Mouse (Mus musculus) MEL-GATA-1-ER (cell line): ENCODE results near the gene Usp31.

Source experiments
- DNase-seq: peaks from one replicate; pipeline ENCODE4 v3.0.0-alpha.2; 2012; ENCODE audit warnings: low read depth; ENCODE audit errors: extremely low read depth

The Usp31 gene

DNA sequence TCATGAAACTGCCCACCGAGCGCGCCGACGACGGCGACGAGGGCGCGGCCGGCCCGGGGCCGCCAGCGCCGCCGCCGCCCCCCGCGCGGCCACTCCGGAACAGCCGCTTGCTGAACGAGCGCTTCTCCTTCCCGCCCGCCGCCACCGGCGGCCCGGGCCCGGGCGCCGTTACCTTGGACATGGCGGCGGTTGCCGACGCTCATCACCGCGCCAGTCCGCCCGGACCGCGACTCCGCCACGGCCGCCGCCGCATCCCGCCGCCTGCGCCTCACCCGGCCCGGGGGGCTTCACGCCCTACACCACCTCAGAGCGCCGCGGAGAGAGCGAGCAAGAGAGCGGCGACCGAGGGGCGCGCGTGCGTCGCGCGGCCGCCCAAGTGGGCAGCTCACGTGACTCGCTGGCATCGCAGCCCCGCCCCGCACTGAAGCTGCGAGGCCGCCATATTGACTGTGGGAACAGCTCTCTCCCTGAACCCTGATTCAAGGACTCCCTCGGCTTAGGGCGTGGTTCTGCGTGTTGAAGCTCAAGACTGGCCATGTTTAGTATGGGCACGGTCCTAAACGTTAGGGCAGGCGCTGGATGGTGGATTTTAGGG is at the start of gene Usp31:
Gene Usp31, minus strand, starts transcription at position 181 of the 595 bp plus-strand sequence.
- peak; percentile 94 for DNase-seq

DNA sequence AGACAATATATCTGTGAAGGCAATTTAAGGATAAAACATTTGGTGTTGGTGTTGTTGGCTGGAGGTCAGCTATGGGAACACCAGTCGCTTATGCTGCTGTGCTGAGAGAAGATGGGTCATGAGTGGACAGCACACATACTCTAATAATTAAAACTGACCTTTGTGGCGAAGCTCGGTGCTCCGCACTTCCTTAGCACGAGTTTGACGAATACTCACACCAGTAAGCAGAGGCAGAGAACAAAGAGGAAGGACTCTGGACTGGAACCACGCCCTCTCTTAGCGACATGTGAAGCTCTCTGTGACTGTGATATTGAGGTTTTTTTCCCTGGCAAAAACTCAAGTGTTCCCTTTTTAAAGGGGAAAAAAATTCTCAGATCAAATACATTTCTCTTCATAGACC is 47.7 kb upstream of the Usp31 start:
- DNase-seq = no peak

DNA sequence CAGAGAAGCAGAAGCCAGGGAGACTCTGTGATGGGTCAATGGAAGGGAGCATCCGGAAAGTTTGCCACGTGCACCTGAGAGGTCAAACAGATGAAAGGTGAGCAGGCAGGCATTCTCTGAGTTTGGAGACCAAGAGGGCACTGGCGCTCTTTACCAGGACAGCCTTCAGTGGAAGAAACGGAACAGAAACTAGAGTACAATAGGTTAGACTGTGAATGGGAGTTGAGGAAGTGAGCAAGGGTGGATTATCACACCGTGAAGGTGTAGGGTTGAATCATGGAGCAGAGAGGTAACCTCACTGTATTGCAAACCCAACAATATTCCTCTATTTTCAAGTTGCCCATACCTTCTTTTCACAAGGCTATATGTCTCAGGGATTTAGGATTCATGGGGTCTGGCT is 43.2 kb upstream of the Usp31 start:
- DNase-seq = no peak

DNA sequence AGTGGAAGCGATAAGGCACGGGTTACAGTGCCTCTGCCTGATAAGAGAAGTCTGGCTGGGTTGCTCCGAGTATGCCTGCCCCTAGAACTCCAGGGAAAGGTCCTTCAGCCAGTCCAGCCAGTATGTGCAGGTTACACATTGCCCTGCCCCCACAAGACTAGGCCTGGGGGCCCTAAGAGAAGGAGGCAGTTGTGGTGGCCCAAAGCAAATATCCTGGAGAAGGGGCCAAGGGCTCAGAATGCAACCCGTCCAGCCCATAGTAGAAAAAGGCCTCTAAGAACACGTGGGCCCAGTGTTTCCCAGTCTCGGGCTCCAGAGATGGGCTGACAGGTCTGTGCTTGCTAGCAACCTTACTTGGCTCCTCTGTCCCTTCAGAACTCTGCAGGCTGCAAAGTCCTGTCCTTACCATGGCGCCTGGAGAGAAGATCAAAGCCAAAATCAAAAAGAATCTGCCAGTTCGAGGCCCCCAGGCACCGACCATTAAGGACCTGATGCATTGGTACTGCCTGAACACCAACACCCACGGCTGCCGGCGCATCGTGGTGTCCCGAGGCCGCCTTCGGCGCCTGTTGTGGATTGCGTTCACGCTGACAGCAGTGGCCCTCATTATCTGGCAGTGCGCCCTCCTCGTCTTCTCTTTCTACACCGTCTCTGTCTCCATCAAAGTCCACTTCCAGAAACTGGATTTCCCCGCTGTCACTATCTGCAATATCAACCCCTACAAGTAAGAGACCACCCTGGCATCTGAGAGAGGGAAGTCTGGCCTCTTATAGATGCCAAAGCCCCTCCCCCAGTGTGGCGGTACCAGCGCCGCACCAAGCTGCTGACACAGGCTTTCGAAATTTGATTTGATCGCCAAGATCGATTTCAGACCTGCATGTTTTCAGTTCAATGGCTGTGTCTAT is 30.7 kb upstream of the Usp31 start:
- DNase-seq = no peak

DNA sequence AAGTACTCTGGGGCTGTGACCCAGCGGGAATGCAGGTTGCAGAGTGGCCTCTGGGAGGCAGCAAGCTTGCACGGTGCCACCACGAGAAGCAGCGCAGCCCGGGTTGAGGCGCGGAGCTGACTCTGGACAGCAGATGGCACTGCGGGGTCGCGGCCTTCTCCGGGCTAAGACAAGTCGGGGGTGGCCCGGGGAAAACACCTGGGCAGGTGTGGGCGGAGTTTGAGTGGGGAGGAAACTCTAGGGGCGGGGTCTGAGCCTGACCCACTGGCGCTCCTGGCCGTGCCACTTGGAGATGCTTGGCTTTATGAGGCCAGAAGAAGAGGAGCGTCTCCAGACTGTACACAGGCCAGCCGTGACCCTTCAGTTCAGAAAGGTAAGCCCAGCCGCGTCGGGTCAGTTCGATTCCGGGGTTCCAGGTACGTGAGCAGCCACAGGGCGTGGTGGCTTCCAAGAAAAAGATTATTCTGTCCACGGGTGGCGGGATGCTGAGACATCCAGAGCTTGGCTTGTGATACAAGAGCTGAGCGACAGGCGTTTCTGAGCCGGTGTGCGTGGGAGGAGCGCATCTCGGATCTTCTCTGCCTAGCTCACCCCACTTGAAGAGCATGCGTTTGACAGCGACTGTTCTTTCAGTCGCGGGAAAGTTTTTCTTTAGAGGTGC is 27.2 kb upstream of the Usp31 start, which contains the start of gene Scnn1g:
Gene Scnn1g, plus strand, starts transcription at position 309 of the 661 bp plus-strand sequence.
- no peak for DNase-seq

DNA sequence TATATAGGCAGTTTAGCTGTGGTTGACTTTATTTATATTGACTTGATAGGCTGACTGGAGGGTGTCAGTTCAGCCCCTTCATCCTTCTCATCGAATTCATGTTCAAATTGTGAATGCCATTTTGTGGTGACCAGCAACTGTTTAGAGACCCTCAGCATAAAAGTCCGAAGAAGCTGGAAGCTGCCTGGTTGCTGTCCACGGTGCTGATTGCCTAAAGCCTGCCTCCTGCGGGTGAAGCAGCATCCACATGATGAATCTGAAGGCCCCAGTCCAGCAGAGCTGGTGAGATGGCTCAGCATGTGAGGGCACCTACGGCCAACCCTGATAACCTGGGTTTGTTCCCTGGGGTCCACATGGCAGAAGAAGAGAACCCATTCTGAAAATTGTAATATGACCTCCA is 23.2 kb upstream of the Usp31 start:
- DNase-seq = no peak

DNA sequence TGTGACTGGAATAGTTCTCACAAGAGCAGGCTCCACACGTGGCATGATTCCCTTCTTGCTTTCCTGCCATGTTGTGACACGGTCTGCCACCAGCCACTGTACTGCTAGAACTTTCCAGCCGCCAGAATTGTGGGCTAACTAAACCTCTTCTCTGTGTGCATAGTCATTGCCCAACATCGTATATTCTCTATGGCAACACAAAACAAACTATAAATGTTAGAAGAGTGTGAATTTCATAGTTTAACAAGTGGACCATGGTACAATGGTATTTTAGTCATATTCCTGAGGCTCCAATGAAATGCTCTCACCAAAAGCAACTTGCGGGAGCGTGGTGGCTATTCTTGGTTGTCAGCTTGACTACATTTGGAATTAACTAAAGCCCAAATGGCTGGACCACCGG is 10.0 kb upstream of the Usp31 start:
- DNase-seq = no peak

DNA sequence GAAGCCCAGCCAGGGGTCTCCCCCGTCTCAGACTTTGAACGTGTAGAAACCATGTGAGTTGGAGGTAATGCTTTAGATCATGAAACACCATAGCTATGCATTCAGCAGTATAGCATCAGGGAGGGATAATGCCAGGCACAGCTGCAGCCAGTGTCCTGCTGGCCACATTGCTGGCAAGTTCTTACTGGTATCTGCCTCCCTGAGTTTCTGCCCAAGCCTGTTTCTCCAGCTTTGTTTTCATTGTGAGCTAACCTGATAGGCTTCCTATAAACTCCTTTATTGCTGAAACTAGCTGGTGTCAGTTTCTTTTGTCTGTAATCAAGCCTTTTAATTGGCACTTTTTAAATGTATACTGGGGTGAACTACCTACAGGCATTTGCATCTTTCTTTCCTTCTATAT is 4.1 kb upstream of the Usp31 start:
- DNase-seq = no peak

DNA sequence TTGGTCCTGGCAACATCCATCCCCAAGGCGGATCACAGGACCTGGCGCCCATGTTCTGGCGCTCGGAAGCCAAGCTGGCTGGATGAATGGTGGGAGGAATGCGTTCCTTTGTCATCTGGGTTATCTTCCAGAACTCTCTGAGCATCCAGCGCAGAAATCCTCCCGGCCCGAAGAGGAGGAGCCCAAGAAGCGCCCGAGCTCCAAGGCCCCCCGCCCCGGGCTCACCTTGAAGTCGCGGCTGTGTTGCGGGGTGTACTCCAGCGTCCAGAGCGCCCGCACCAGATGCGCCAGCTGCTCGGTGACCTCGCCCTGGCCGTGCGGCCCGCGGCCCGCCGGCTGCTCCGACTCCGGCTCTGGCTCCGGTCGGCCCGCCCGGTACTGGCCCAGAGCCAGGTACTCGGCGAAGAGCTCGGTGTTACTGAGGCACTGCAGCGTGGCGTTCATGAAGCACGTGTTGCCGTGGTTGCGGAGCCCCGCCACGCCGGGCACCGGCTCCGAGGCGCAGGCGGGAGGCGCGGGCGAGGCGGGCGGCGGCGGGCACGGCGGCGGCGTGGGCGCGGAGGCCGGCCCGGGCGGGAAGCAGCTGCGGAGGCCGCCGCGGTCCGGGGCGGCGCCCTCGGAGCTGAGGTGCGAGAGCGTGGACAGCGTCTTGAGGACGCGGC is 511 bp downstream of the Usp31 start:
- no peak for DNase-seq

DNA sequence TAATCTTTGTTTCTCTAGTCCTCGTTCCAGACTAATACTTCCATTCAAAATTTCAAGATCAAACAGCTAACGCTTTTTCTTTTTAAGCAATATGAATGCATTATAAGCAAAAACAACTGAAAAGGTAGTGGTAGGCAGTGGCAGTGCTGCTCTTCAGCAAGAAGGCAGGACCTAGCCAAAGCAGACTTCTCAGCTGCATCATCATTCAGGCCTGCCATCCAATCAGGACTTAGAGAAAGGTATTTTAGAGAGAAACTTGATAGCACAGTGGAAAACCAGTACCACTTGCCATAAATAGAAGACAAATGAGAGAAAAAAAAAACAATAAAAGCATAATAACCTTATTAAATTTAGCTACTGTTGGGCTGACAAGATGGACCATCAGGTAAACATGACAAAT is 2.0 kb downstream of the Usp31 start:
- no peak for DNase-seq

DNA sequence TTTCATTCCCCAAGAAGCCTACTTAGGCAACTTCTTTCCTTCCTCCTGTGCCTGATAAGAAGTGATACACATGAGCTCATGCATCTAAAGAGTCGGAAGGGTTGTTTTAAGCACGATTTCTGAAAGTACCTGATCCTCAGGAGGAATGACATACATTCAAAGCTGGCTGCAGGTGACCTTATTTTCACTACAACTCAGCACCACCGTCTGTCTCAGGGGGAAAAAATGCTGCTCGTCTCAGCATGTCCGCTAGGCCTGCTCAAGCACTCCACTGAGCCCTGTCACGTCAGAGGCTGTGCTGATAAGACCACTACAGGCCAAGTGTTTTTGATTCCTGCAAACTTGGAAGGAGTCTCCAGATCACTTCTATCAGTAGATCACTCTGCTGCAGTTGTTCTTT is 5.1 kb downstream of the Usp31 start:
- DNase-seq = no peak

DNA sequence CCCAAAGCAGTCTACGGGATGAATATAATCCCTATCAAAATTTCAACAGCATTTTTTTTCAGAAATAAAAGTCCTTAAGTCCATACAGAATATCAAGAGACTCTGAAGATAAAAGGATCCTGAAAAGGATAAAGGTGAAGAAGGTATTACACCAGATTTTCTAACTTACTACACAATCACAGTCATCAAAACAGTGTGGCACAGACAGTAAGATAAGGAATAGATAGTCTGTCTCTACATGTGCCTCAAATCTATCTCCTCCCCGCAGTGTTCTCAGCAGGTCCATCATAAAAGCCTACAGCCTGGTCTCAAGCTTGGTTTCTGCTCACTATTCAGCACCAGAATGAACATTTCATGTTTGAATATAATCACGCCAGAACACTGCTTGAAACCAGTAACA is 6.6 kb downstream of the Usp31 start:
- DNase-seq = no peak

DNA sequence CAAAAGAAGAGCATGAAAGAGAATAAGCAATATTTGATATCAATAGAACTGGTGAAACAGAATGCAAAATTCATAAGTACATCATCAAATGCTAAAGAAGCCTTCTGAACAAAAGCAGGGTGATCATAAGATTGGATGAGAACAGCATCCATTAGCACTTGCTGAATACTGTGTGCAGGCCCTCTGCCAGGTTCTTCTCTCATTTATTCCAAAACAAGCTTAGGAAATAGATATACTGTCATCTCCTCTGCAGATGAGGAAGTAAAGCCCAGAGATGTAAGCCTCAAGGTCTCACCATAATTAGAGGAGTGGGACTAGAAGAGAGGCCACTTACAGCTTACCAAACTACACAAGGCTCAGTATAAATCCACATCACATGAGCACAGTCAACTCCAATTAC is 7.8 kb downstream of the Usp31 start:
- DNase-seq = no peak

DNA sequence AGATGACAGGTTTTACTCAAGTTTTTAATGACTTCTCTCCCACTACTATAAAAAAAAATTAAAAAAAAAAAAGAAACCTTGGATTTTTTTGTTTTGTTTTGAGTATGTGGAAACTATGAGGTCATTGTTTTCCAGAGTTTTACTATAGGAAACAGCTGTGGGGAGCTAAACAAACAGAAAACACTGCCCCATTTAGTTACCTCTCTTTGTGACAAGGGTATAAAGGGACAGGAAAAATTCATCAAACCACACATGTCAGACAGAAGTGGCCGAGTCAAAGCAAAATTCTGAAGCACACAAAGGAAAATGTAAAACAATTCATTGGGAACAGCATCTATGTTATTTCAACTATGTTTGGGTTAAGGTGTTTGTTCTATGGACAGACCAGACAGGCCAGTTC is 9.5 kb downstream of the Usp31 start:
- DNase-seq = no peak

DNA sequence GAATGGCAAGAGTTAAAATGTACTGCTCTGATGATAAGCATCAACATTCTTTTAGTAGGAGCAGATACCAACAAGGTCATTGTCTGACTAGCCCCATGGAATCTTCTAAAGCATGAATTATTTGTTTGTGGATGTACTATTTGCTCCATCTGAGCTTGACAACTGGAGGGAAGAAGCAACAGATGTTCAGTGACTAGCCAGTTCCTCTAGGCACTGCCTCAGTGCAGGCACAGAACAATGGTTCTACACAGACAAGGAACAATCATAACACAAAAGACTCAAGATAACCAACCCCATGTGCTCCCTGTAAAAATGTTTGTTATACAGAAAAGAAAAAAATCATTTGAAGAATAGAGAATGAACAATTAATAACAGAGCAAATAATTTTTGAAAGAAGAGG is 9.9 kb downstream of the Usp31 start:
- DNase-seq = no peak

DNA sequence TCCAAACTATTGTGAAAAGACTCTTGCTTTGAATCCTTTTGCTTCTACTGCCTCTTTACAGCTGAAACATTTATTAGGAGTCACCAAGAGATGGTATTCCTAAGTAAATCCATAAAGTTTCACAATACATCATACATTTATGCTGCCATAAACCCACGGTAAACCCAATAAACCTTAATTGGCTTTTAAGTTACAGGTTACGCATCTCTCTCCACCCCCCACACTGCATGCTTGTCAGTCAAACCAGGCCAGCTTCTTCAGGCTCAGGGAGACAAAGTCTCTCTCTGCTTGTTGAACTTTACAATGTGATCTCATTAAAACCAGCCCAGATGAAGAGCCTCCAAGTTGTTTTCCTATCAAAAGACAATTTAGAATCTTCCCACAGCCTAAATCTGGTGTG is 15.2 kb downstream of the Usp31 start:
- no peak for DNase-seq

DNA sequence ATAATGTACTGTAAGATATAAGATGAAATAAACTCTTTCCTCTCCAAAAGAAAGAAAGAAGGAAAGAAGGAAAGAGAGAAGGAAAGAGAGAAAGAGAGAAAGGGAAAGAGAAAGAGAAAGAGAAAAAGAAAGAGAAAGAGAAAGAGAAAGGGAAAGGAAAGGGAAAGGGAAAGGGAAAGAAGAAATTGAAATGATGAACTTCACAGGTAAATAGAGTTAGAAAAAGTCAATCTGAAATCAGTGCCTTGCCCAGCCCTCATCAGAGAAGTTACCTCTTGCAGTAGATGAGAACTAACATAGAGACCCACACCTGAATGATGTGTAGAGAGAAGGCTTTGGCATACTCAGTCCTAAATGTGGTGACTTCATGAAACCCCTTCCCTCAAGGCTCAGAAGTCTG is 17.7 kb downstream of the Usp31 start:
- no peak for DNase-seq

DNA sequence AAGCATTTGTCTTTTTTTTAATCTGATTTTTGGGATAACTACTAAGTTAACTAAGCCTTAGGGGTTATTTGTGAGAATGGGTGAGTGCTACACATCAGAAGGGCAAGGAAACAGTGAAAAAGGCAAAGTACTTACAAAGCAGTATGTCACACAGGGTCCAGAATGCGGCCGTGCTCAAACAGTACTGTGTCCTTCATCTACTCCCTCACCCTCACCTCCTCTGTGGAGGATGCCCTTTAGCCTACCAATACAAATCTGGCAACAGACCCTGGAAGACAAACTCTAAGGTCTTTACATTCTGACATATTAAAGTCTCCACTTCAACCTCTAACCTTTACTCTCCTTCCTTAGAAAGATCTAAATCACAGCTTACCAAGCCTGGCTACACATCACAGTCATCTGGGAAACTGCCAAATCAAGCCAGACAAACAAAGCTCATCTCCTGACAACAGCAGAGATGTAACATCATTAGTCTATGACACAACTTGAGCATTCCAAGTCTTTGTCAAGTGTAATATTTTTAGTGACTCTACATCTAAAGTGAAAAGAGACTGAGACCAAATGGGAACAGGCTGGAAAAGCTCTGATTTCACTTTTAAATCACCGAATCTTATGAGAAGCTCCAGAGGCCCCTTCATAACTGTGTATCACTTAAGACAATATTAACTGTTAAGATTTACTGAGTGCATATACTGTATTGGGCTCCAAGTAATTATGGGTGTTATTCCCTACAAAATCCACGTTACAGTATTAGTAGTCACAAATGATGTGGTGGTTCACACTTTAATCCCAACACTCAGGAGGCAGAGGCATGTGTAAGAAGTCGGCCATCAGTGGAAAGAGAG is 21.7 kb downstream of the Usp31 start:
- DNase-seq = no peak

DNA sequence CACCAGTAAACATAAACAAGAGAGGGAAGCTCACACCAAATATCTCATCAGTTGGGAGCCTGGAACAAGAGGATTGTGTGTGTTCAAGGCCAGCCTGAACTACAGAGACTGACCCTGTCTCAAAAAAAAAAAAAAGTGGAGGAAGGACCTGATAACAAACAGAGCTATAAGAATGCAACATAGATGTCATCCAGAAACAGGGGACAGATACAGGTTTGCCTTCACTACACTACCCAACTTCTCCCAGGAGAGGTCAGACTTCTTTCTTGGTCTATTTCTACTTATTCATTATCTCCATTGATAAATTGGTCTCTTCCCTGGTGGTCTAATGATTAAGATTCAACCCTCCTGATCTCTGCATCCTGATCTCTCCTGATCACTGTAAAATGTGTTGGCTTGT is 25.9 kb downstream of the Usp31 start:
- no peak for DNase-seq

DNA sequence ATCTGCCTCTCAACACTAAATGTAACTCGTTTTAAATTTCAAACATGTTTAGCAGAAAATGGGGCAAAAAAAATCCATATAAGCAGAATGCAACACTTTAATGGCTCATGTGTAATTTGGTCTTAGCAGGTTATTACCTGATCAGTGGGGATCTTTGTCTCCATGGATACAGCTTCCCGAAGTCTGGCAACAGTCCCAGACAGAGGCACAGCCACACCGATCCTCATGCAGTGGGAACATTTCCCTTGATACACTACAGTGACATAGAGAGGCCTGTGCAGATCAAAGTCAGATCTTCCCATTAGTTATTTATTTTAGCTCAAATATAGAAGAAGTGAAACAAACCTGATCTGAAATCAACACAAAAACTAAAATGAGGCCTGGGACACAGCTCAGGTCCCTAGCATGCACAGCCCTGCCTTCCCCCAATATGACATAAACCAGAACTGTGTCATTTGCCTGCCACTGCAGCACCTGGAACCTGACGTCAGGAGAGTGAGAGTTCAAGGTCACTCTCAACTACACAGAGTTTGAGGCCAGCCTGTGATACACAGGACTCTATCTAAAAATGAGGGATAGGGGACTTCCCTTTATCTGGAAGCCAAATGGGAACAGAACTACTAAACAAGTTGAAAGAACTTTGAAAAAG is 29.8 kb downstream of the Usp31 start:
- DNase-seq = no peak

DNA sequence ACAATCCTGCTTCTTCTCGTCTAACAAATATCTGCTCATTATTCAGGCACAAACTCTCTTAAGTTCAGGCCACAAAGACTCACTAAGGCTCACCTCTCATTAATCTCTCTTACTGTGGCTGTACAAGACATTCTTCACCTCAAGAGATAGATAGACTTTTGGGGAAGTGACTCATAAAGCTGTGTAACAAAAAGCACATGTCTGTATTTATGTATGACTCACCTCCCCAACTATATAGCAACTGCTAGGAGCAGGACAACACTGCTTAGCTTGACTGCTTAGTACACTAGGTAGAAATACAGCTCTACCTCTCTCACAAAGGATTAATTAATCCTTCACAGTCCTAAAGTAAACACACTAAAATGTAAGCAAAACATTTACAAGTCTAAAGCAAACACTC is 46.3 kb downstream of the Usp31 start:
- DNase-seq = no peak
